Mouse (Mus musculus): ENCODE data around the gene Kif3b. TPM values are rescaled to one million over a fixed set of nuclear protein-coding genes. Genes with fewer than 3 reads are reported as not detected.

Gene Kif3b
- polyA plus RNA-seq, 2 experiments, result 1.8 to 2.5 TPM

GRCm38 (mm10) chr2:153308586-153308985, 17.4 kb downstream of the Kif3b start:
- DNase-seq (ENCODE audit: low read depth in 3 of 3, low spot score in 3 of 3), result no peak
- no peaks in the 10 kb centered on the region for H3K9me3 ChIP-seq (ENCODE audit: control insufficient read depth, low read length)
- H3K27me3 ChIP-seq (ENCODE audit: control insufficient read depth, insufficient read depth, low read length), result no peaks in the 10 kb centered on the region
- no peak overlapping the region for H3K9ac ChIP-seq (replicated peaks)
- 73% methylated on average over 7 of the region's 7 CpGs for WGBS (ENCODE audit: insufficient replicate concordance)
- no peaks in the 10 kb centered on the region; a peak in 1 of 4 replicates for H3K4me1 ChIP-seq (replicated peaks; ENCODE audit: control insufficient read depth in 2 of 2, insufficient read depth in 2 of 2, low read length in 1 of 2)
- no peak overlapping the region for H3K27ac ChIP-seq
- no peak for ATAC-seq (ENCODE audit: insufficient read depth)
- no peak overlapping the region for H3K4me3 ChIP-seq (ENCODE audit: insufficient read depth in 1 of 2, low read depth in 2 of 2, low read length in 2 of 2)
- no peak overlapping the region for H3K4me2 ChIP-seq (ENCODE audit: low read depth)
- TF ChIP-seq EP300 (IDR thresholded peaks at IDR 0.05; ENCODE audit: low read depth) (no peak), CTCF (IDR thresholded peaks at IDR 0.05; ENCODE audit: low read depth) (no peak)
- H3K36me3 ChIP-seq (replicated peaks; ENCODE audit: control insufficient read depth, insufficient read depth, low read depth), result no peaks in the 10 kb centered on the region

GRCm38 (mm10) chr2:153309106-153309505, 17.9 kb downstream of the Kif3b start:
- no peak overlapping the region for H3K9ac ChIP-seq (replicated peaks)
- DNase-seq (ENCODE audit: low read depth in 3 of 3, low spot score in 3 of 3) (no peak), ATAC-seq (ENCODE audit: insufficient read depth) (no peak)
- no peaks in the 10 kb centered on the region; a peak in 1 of 4 replicates for H3K4me1 ChIP-seq (replicated peaks; ENCODE audit: control insufficient read depth in 2 of 2, insufficient read depth in 2 of 2, low read length in 1 of 2)
- no peak overlapping the region for H3K4me2 ChIP-seq (ENCODE audit: low read depth)
- WGBS (ENCODE audit: insufficient replicate concordance), result 64% methylated on average over 8 of the region's 8 CpGs
- no peak overlapping the region for H3K4me3 ChIP-seq (ENCODE audit: insufficient read depth in 1 of 2, low read depth in 2 of 2, low read length in 2 of 2)
- no peaks in the 10 kb centered on the region for H3K9me3 ChIP-seq (ENCODE audit: control insufficient read depth, low read length)
- H3K36me3 ChIP-seq (replicated peaks; ENCODE audit: control insufficient read depth, insufficient read depth, low read depth), result no peaks in the 10 kb centered on the region
- H3K27me3 ChIP-seq (ENCODE audit: control insufficient read depth, insufficient read depth, low read length), result no peaks in the 10 kb centered on the region
- no peak overlapping the region for H3K27ac ChIP-seq
- no peak for TF ChIP-seq EP300 (IDR thresholded peaks at IDR 0.05; ENCODE audit: low read depth)

- Histone ChIP-seq H3K4me1 (replicated peaks; ENCODE audit: control insufficient read depth in 2 of 2, insufficient read depth in 2 of 2, low read length in 1 of 2) (no peaks in the 10 kb centered on the region; a peak in 1 of 4 replicates), H3K27ac (no peak overlapping the region), H3K9ac (replicated peaks) (no peak overlapping the region), H3K27me3 (ENCODE audit: control insufficient read depth, insufficient read depth, low read length) (no peaks in the 10 kb centered on the region), H3K36me3 (replicated peaks; ENCODE audit: control insufficient read depth, insufficient read depth, low read depth) (no peaks in the 10 kb centered on the region), H3K9me3 (ENCODE audit: control insufficient read depth, low read length) (no peaks in the 10 kb centered on the region), H3K4me2 (ENCODE audit: low read depth) (no peak overlapping the region), H3K4me3 (ENCODE audit: insufficient read depth in 1 of 2, low read depth in 2 of 2, low read length in 2 of 2) (no peak overlapping the region)
- DNase-seq (ENCODE audit: low read depth in 3 of 3, low spot score in 3 of 3), result no peak
- no peak for TF ChIP-seq EP300 (IDR thresholded peaks at IDR 0.05; ENCODE audit: low read depth)
- no peak for TF ChIP-seq CTCF (IDR thresholded peaks at IDR 0.05; ENCODE audit: low read depth)
- WGBS (ENCODE audit: insufficient replicate concordance), result 72% methylated on average over 6 of the region's 6 CpGs
- ATAC-seq (ENCODE audit: insufficient read depth), result no peak
These were observed 19.0 kb downstream of the Kif3b start for GRCm38 (mm10) chr2:153310228-153310627.

- no peak overlapping the region for H3K4me2 ChIP-seq (ENCODE audit: low read depth)
- H3K9me3 ChIP-seq (ENCODE audit: control insufficient read depth, low read length), result no peaks in the 10 kb centered on the region
- WGBS (ENCODE audit: insufficient replicate concordance), result 74% methylated on average over 9 of the region's 9 CpGs
- no peak overlapping the region for H3K9ac ChIP-seq (replicated peaks)
- H3K27ac ChIP-seq, result no peak overlapping the region
- H3K36me3 ChIP-seq (replicated peaks; ENCODE audit: control insufficient read depth, insufficient read depth, low read depth), result no peaks in the 10 kb centered on the region
- no peak overlapping the region for H3K4me3 ChIP-seq (ENCODE audit: insufficient read depth in 1 of 2, low read depth in 2 of 2, low read length in 2 of 2)
- TF ChIP-seq CTCF (IDR thresholded peaks at IDR 0.05; ENCODE audit: low read depth) (no peak), EP300 (IDR thresholded peaks at IDR 0.05; ENCODE audit: low read depth) (no peak)
- ATAC-seq (ENCODE audit: insufficient read depth) (no peak), DNase-seq (ENCODE audit: low read depth in 3 of 3, low spot score in 3 of 3) (no peak)
- H3K4me1 ChIP-seq (replicated peaks; ENCODE audit: control insufficient read depth in 2 of 2, insufficient read depth in 2 of 2, low read length in 1 of 2), result no peaks in the 10 kb centered on the region; a peak in 1 of 4 replicates
- no peaks in the 10 kb centered on the region for H3K27me3 ChIP-seq (ENCODE audit: control insufficient read depth, insufficient read depth, low read length)
These were observed 21.7 kb downstream of the Kif3b start for GRCm38 (mm10) chr2:153312884-153313283.

- DNase-seq (ENCODE audit: low read depth in 3 of 3, low spot score in 3 of 3), result no peak
- Histone ChIP-seq H3K4me2 (ENCODE audit: low read depth) (no peak overlapping the region), H3K36me3 (replicated peaks; ENCODE audit: control insufficient read depth, insufficient read depth, low read depth) (peaks cover 5% of the 10 kb centered on the region), H3K9ac (replicated peaks) (no peak overlapping the region), H3K4me3 (ENCODE audit: insufficient read depth in 1 of 2, low read depth in 2 of 2, low read length in 2 of 2) (no peak overlapping the region), H3K4me1 (replicated peaks; ENCODE audit: control insufficient read depth in 2 of 2, insufficient read depth in 2 of 2, low read length in 1 of 2) (peaks cover 0 to 4% of the 10 kb centered on the region in 2 experiments; a peak in 1 of 4 replicates), H3K9me3 (ENCODE audit: control insufficient read depth, low read length) (no peaks in the 10 kb centered on the region), H3K27ac (no peak overlapping the region), H3K27me3 (ENCODE audit: control insufficient read depth, insufficient read depth, low read length) (no peaks in the 10 kb centered on the region)
- no peak for ATAC-seq (ENCODE audit: insufficient read depth)
- WGBS (ENCODE audit: insufficient replicate concordance), result 82% methylated on average over 4 of the region's 4 CpGs
- TF ChIP-seq EP300 (IDR thresholded peaks at IDR 0.05; ENCODE audit: low read depth) (no peak), CTCF (IDR thresholded peaks at IDR 0.05; ENCODE audit: low read depth) (no peak)
These were observed 27.2 kb downstream of the Kif3b start for GRCm38 (mm10) chr2:153318408-153318807.
